Mouse (Mus musculus) liver, embryonic 11.5 days (tissue): ENCODE data around the gene Tk1. TPM values are rescaled to one million over a fixed set of nuclear protein-coding genes. Genes with fewer than 3 reads are reported as not detected.
A peak's percentile ranks its signal among the peaks of the same experiment; 100 is the strongest.
"Not testable (repeated sequence)": the region's sequence is repeated elsewhere in the genome, so short reads cannot be mapped to it uniquely, and the experiment has no call there.

Experiments used
- ATAC-seq: fragments of 200-750 bp; cut with Nextera tagmentation; replicated peaks from 2 replicates; pipeline ENCODE4 v1.8.0; 2017; ENCODE audit warnings: moderate number of reproducible peaks, mild to moderate bottlenecking, moderate TSS enrichment, moderate library complexity; ENCODE audit not compliant: low FRiP score
- DNase-seq: peaks from one replicate; pipeline ENCODE4 v3.0.0-alpha.2; 2017; ENCODE audit warnings: low spot score
- H3K27ac ChIP-seq: fragments of 300-500 bp; sonication (generic); 2 replicates; pipeline ENCODE4 v1.5.1; 2014; ENCODE audit warnings: mild to moderate bottlenecking, low read depth, low read length, control low read depth
- H3K27me3 ChIP-seq: fragments of 300-500 bp; sonication (generic); replicated peaks from 2 replicates; pipeline ENCODE4 v1.6.1; 2014; ENCODE audit warnings: low read length, mixed read lengths; ENCODE audit not compliant: control insufficient read depth, insufficient read depth
- H3K36me3 ChIP-seq: fragments of 300-500 bp; sonication (generic); 2 replicates; pipeline ENCODE4 v1.6.1; 2014; ENCODE audit warnings: mild to moderate bottlenecking, low read length, moderate library complexity, mixed read lengths; ENCODE audit not compliant: control insufficient read depth, insufficient read depth
- H3K4me1 ChIP-seq: fragments of 300-500 bp; sonication (generic); replicated peaks from 2 replicates; pipeline ENCODE4 v1.6.1; 2014; ENCODE audit warnings: low read length, mixed read lengths; ENCODE audit not compliant: control insufficient read depth, insufficient read depth
- H3K4me2 ChIP-seq: fragments of 300-500 bp; sonication (generic); 2 replicates; pipeline ENCODE4 v1.6.1; 2014; ENCODE audit warnings: mild to moderate bottlenecking, control low read depth, moderate library complexity
- H3K4me3 ChIP-seq: fragments of 300-500 bp; sonication (generic); 2 replicates; pipeline ENCODE4 v1.5.1; 2014; ENCODE audit warnings: low read depth, low read length, control low read depth
- H3K9ac ChIP-seq: fragments of 300-500 bp; sonication (generic); 2 replicates; pipeline ENCODE4 v1.6.1; 2014; ENCODE audit warnings: low read depth, low read length, control low read depth
- H3K9me3 ChIP-seq: fragments of 300-500 bp; sonication (generic); 2 replicates; pipeline ENCODE4 v1.6.1; 2016; ENCODE audit warnings: low read length, inconsistent platforms, mixed read lengths; ENCODE audit not compliant: control insufficient read depth
- WGBS: fragments of 180-500 bp; shearing (Covaris S2); extraction: QIAGEN DNeasy Blood & Tissue Kit; methylation state at CpG from one replicate; pipeline ENCODE4 v1.1.7; 2014; 5-methylcytosine and 5-hydroxymethylcytosine counted together
- polyA plus RNA-seq: library from polyadenylated mRNA; unstranded; fragments of >200 nt; fragmentation: Nextera tagmentation; extraction: Ambion mirVana; gene quantifications from 2 replicates; pipeline ENCODE4 v1.2.1, GENCODE M21; 2014

The Tk1 gene
- polyA plus RNA-seq, 1 experiment from 2014 or later = 185 TPM

DNA sequence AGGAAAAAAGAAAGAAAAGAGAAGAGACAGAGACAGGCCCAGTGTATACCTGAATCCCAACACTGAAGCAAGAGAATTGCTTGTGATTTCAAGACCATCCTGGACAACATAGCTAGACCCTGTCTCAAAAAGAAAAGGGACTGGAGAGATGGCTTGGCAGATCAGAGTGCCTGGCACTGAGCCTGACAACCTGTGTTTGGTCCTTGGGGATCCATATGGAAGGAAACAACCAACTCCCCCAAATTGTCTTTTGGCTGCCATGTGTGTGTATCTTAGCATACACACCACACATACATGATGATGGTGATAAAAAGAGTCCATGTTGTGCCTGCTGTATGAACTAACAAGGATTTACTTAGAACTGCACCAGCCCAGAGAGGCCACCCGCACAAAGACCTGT lies 13.1 kb upstream of the Tk1 start:
- Histone ChIP-seq H3K27ac (peak overlapping the region; percentile 91), H3K4me1 (peaks cover 38% of the 10 kb centered on the region)
- no peak; the same call in 1 of the 2 replicates for ATAC-seq

GRCm38 (mm10) chr11:117838572-117838971 lies 12.7 kb upstream of the Tk1 start:
- no peaks in the 10 kb centered on the region for H3K27me3 ChIP-seq
- H3K4me3 ChIP-seq = 0 out of 2 replicates have a peak overlapping the region, but pooled peaks have one; percentile 4
- 51% methylated on average over 2 of the region's 2 CpGs for WGBS
- peaks cover 38% of the 10 kb centered on the region for H3K4me1 ChIP-seq
- peak overlapping the region; percentile 91 for H3K27ac ChIP-seq
- peak overlapping the region; percentile 23; the same call in 1 of the 2 replicates for H3K9ac ChIP-seq
- no peaks in the 10 kb centered on the region for H3K36me3 ChIP-seq
- DNase-seq (peak; percentile 58), ATAC-seq (peak; percentile 97)
- peak overlapping the region; percentile 50 for H3K4me2 ChIP-seq
- no peaks in the 10 kb centered on the region for H3K9me3 ChIP-seq

More for the DNA sequence above, 13.1 kb upstream of the Tk1 start:
- Histone ChIP-seq H3K9me3 (no peaks in the 10 kb centered on the region), H3K36me3 (no peaks in the 10 kb centered on the region), H3K4me3 (no peak overlapping the region), H3K27me3 (no peaks in the 10 kb centered on the region), H3K9ac (peak overlapping the region; percentile 23; the same call in 1 of the 2 replicates), H3K4me2 (peak overlapping the region; percentile 47)
- WGBS = 73% methylated on average over 1 of the region's 1 CpGs
- DNase-seq = no peak

DNA sequence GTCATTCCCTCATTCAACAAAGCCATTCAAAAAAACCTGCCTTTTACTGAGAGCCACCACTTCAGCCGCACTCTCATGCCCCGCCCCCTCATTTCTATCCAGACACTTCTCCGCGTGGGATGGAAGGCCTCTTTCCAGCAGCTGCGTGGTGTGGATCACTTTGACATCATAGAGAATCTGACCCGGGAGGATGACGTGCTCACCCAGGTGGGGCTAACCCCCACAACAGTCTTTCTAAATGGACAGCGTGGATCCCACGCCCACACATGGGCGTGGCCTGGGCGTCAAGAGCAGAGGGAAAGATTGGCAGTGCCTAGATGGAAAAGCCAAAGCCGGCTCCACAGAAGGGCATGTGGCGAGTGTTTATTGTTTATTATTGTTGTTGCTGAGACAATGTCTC lies 10.4 kb upstream of the Tk1 start:
- no peaks in the 10 kb centered on the region for H3K36me3 ChIP-seq
- H3K27ac ChIP-seq = no peak overlapping the region
- DNase-seq (no peak), ATAC-seq (no peak)
- no peak overlapping the region for H3K9ac ChIP-seq
- no peaks in the 10 kb centered on the region for H3K27me3 ChIP-seq
- no peak overlapping the region for H3K4me3 ChIP-seq
- no peaks in the 10 kb centered on the region for H3K9me3 ChIP-seq
- H3K4me2 ChIP-seq = peak overlapping the region; percentile 52
- peaks cover 46% of the 10 kb centered on the region for H3K4me1 ChIP-seq
- WGBS = 21% methylated on average over 13 of the region's 13 CpGs

DNA sequence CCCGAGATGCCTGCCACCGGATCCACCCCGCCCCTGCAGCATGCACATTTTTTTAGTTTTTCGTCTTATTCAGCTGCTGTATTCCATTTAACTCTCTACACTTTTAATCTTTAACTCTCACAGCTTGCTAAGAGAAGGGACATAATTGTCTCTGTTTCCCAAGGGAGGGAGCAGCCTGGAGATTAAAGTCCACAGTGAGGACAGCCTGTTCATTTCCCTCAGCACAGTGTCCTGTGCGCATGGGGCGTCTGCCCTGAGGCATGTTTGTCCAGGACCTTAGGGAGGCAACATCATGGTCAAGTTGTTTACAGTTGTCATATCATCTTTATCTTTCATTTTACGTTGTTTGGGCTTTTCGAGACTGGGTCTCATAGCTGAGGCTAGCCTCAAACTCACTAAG lies 8.2 kb upstream of the Tk1 start:
- H3K4me1 ChIP-seq = peaks cover 54% of the 10 kb centered on the region
- no peaks in the 10 kb centered on the region for H3K9me3 ChIP-seq
- no peak overlapping the region for H3K9ac ChIP-seq
- H3K4me3 ChIP-seq = no peak overlapping the region
- no peak overlapping the region for H3K4me2 ChIP-seq
- 81% methylated on average over 8 of the region's 8 CpGs for WGBS
- no peaks in the 10 kb centered on the region for H3K36me3 ChIP-seq
- no peak overlapping the region for H3K27ac ChIP-seq
- ATAC-seq = no peak
- DNase-seq = no peak
- no peaks in the 10 kb centered on the region for H3K27me3 ChIP-seq

- H3K36me3 ChIP-seq, H3K4me2 ChIP-seq, DNase-seq, H3K9me3 ChIP-seq, H3K9ac ChIP-seq, H3K27ac ChIP-seq, ATAC-seq, H3K27me3 ChIP-seq, H3K4me3 ChIP-seq: not testable (repeated sequence)
- WGBS = 86% methylated on average over 4 of the region's 6 CpGs
- H3K4me1 ChIP-seq = peaks cover 55% of the 10 kb centered on the region
Measured at GRCm38 (mm10) chr11:117833509-117833908, 7.6 kb upstream of the Tk1 start.

GRCm38 (mm10) chr11:117832086-117832969 lies 6.4 kb upstream of the Tk1 start:
- peak overlapping the region; percentile 44 for H3K9ac ChIP-seq
- peak overlapping the region; percentile 67 for H3K4me2 ChIP-seq
- 14% methylated on average over 28 of the region's 28 CpGs for WGBS
- ATAC-seq = peak; percentile 78
- DNase-seq = peak; percentile 88
- peak overlapping the region; percentile 42 for H3K4me3 ChIP-seq
- peak overlapping the region; percentile 35; the same call in 1 of the 2 replicates for H3K27ac ChIP-seq
- H3K4me1 ChIP-seq = peaks cover 58% of the 10 kb centered on the region
- no peaks in the 10 kb centered on the region for H3K27me3 ChIP-seq
- H3K36me3 ChIP-seq = no peaks in the 10 kb centered on the region
- no peaks in the 10 kb centered on the region for H3K9me3 ChIP-seq

DNA sequence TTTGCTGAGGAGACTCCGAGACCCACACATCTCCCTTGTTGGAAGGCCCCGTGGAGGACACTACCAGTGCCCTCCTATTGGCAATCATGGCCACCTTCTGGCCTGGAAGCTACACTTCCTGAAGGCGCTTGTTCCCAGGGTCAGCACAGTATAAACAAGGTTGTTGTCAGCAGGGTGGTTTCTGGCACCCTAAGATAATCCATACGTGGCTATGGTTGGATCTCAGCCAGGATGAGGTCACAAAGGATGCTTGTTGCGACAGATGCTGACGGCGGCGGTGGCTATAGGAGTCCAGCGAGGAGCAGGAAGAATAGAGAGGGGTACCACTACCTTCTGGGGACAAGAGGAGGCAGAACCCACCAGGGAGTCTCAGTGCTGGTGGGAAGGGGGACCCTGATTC lies 4.5 kb upstream of the Tk1 start:
- Histone ChIP-seq H3K4me1 (peaks cover 63% of the 10 kb centered on the region), H3K36me3 (no peaks in the 10 kb centered on the region), H3K9me3 (no peaks in the 10 kb centered on the region), H3K4me2 (no peak overlapping the region), H3K27ac (peak overlapping the region; percentile 87; the same call in 1 of the 2 replicates), H3K9ac (no peak overlapping the region), H3K27me3 (no peaks in the 10 kb centered on the region), H3K4me3 (no peak overlapping the region)
- no peak for ATAC-seq
- no peak for DNase-seq
- WGBS = 66% methylated on average over 9 of the region's 9 CpGs

GRCm38 (mm10) chr11:117829671-117830215 lies 3.9 kb upstream of the Tk1 start:
- H3K36me3 ChIP-seq = no peaks in the 10 kb centered on the region
- peak overlapping the region; percentile 87 for H3K27ac ChIP-seq
- no peak overlapping the region for H3K9ac ChIP-seq
- no peak overlapping the region for H3K4me3 ChIP-seq
- ATAC-seq = no peak
- H3K4me1 ChIP-seq = peaks cover 61% of the 10 kb centered on the region
- H3K4me2 ChIP-seq = peak overlapping the region; percentile 18
- WGBS = 63% methylated on average over 2 of the region's 2 CpGs
- H3K9me3 ChIP-seq = no peaks in the 10 kb centered on the region
- DNase-seq = no peak
- no peaks in the 10 kb centered on the region for H3K27me3 ChIP-seq
